Mouse (Mus musculus) skeletal muscle tissue, adult 2 months (tissue): ENCODE measurements around the gene Saa4.
"Not testable (repeated sequence)": the region's sequence is repeated elsewhere in the genome, so short reads cannot be mapped to it uniquely, and the experiment has no call there.

Experiments used
- DNase-seq: peaks from one replicate; pipeline ENCODE4 v3.0.0-alpha.2; 2012; ENCODE audit warnings: low read depth, low spot score

The Saa4 gene

DNA sequence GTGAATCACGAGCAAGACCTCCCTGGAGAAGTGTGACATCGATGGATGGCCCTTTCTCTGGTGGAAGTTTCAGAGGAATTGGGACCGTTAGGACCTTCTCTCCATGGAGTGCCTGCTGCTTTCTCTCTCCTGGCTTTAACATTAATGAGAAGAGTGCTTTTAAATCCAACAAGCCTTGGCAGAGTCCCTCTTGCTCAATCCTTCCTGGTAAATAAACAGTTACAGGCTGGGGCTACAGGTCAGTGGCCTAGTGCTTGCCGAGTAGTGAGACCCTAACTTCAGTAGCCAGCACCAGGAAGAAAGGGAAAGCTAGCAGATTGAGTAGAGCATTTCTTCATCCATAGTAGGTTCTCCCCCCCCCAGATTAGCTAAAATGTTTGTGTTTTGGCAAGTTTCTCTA lies at the start of gene Saa4:
Saa4 (minus strand) TSS at position 146 of the 400 bp plus-strand sequence.
- DNase-seq: no peak

GRCm38 (mm10) chr7:46770706-46771105 lies 38.3 kb upstream of the Saa4 start:
- peak; percentile 36 for DNase-seq

- DNase-seq: no peak
Observed at GRCm38 (mm10) chr7:46768451-46768850, 36.0 kb upstream of the Saa4 start.

- no peak for DNase-seq
Observed at GRCm38 (mm10) chr7:46767371-46767770, 35.0 kb upstream of the Saa4 start.

DNA sequence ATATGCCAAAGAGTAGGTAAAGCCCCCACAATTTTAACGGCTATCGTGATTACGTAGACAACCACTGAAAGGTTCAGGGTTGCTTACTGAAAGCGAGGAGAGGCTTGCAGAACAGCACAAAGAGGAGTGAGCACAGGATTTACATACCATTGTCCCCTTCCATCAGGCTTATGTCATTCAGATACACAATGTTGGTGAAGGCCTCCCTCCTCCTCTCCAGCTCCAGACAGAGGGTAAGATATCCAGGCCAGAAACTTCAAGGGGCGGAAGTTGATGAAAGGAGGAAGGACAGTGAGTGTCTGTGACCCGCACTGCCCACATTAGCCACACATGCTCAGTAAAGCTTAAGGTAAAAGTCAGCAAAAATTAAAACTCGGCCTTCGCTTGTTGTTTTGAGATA lies 32.3 kb upstream of the Saa4 start:
- no peak for DNase-seq

GRCm38 (mm10) chr7:46762601-46763000 lies 30.2 kb upstream of the Saa4 start:
- DNase-seq: no peak

DNA sequence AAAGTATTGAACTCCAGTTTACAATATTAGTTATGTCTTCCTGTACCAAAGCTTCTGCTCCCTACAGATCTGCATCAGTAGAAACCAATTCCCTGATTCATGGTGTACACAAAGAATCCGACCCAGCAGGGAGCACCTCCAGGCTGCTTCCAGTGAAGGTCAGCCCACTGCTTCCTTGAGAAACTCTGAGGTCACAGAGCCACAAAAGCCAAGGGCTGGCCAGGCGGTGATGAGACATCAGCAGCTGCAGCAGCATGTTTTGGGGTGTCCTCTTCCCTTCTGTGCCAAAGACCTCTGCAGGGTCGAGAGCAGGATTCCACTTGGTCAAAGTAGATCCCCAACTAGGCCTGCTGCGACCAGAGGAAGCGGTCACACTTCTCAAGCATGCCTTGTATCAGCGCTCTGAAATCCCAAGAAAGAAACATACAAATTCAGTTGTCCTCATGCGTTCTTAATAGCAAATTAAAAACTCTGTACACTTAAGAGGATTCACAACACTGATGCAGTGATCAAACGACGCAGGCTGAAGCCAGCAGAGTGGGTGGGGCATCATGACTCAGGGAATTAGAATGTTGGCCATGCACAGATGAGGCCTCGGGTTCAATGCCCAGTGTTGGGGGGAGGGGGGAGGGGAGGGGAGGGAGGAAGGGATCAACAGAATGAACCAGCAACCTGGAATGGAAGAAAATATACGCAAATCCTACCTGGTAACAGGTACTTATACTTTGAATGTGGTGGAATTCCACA lies 28.8 kb upstream of the Saa4 start:
- DNase-seq: peak; percentile 18

DNA sequence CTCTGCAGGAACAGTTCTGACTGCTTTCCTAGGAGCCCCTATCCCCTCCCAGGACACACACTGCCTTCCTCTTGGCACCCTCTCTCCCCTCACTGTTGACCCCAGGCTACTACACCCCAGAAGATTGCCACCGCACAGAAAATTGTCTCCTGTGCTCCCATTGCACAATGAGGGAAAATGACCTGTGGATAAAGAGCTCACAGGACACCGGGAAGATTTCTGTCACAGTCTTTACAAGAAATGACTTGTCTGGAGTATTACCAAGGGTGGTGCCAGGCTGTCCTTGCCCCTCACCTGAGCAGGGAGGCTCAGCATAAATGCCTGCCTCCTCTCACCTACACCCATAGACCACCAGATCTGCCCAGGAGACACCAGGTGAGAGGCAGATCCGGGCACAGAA lies 19.1 kb upstream of the Saa4 start, which contains the start of gene Saa2:
Saa2 (plus strand) TSS at position 301 of the 400 bp plus-strand sequence.
- DNase-seq: no peak

DNA sequence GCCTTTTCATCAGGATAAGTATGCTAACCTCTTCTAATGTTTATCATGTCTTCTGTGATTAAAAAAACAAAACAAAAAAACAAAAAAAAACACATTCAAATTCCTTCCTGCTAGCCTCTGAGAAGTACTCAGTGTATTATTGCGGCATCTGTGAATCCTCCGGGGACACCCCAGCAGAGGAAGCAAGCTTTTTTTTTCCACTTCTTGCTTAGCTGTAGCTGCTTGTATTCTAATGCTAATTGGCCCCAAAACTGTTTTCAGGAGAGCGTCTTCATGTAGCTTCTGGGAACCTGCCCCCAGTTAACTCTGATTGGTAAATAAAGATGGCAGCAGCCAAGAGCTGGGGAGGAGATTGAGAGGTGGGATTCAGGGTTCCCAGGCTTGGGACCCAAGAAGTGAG lies 16.1 kb upstream of the Saa4 start:
- peak; percentile 58 for DNase-seq

DNA sequence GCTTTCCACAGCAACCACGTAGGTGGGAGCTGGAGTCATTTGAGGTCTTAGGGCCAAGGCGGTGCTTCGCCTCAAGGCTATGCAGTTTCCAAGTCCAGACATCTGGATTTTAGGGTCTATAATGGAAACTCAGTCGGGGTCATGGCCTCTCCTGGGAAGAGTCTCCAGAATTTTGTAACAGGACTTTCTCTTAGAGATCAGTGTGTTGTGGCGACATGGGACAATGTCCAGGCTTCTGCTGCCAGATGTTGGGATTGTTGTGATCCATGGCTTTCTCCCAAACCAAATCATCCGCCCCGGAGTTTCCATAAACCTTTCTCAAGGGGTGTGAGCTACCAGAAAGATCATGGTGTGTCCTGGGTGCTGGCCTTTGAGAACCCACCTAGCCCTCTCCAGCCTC lies 14.0 kb upstream of the Saa4 start:
- peak; percentile 81 for DNase-seq

GRCm38 (mm10) chr7:46745816-46746215 lies 13.4 kb upstream of the Saa4 start:
- peak; percentile 44 for DNase-seq

DNA sequence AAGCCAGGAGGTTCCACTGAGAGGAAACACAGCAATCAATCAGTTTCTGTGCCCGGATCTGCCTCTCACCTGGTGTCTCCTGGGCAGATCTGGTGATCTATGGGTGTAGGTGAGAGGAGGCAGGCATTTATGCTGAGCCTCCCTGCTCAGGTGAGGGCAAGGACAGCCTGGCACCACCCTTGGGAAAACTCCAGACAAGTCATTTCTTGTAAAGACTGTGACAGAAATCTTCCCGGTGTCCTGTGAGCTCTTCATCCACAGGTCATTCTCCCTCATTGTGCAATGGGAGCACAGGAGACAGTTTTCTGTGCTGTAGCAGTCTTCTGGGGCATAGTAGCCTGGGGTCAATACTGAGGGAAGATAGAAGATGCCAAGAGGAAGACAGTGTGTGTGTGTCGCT lies 10.5 kb upstream of the Saa4 start, which contains the start of gene Saa1:
Saa1 (minus strand) TSS at position 101 of the 400 bp plus-strand sequence.
- DNase-seq: not testable (repeated sequence)

GRCm38 (mm10) chr7:46740041-46740440 lies 7.6 kb upstream of the Saa4 start:
- DNase-seq: not testable (repeated sequence)

- DNase-seq: no peak
Observed at GRCm38 (mm10) chr7:46738561-46739460, 6.4 kb upstream of the Saa4 start.

- no peak for DNase-seq
Observed at GRCm38 (mm10) chr7:46734983-46735382, 2.6 kb upstream of the Saa4 start.

GRCm38 (mm10) chr7:46727584-46727983 lies 4.8 kb downstream of the Saa4 start:
- no peak for DNase-seq

DNA sequence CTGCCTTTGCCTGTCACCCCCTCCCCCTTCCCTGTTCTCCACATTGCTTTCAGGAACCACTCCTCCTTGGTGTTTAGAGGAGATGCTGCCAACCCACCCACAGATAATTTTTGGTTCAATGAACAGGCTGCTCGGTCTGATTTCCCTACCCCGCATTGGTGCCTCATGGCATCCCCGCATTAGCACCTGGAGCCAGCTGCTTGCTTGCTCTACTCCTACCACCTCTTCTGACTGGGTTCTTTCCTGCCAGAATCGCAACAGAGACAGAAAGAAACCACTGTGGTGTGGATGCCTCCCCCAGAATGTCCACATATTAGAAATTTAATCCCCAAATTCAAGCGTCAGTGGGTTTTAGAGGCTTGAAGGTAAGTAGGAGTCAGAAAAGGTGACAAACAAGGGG lies 8.0 kb downstream of the Saa4 start:
- no peak for DNase-seq

GRCm38 (mm10) chr7:46723849-46724248 lies 8.6 kb downstream of the Saa4 start:
- no peak for DNase-seq

DNA sequence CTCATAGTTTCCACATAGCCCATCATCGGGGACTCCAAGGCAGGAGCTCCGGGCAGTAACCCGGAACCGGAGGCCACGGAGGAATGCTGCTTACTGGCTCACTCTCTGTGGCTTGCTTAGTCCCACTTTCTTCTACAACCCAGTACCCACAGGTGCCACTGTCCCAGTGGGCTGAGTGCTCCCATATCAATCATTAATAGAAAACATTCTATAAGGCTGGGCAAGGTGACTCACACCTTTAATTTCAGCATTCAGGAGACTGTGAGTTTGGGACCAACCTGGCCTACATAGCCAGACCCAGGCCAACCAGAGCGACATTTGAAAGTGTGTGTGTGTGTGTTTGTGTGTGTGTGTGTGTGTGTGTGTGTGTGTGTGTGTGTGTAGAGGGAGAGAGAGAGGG lies 9.0 kb downstream of the Saa4 start:
- DNase-seq: no peak

DNA sequence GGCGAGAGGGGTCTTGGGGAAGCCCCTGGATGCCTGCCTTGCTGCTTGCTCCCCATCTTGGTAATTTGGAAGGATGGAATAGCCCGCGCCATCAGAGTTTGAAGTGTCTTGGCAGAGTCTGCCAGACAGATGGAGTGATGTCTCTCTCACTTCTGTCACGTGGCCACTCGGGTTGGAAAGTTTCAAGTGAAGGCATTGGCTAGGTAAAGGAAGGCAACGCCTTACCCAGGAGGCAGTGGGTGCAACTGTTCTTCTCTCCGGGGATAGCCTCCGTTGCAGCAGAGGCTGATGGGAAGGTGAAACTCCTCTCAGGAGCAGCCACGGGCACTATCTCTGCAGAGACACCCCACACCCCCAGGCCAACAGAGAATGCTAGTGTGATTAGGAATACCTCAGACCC lies 11.9 kb downstream of the Saa4 start:
- DNase-seq: no peak

DNA sequence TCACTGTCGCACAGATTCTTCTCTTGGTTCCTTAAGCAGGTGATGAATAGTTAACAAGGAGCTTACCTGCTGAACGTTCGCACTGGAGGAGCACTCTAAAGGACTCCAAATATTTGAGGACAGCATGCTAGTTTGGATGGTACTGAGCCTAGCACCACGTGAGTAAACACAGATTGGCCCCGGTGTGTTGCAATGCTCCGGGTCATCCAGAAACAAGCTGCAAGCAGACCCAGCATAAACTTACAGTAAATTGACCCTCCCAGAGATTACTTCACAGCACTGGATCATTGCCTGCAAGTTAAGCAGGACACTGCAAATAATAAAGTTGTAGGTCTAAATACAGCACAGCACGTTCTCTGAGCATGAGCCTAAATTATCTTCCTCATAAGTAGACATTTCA lies 12.9 kb downstream of the Saa4 start:
- DNase-seq: peak; percentile 80

- DNase-seq: no peak
Observed at GRCm38 (mm10) chr7:46718591-46719270, 13.7 kb downstream of the Saa4 start.
